Mouse (Mus musculus) liver, embryonic 14.5 days (tissue): ENCODE data around the gene Gm20458. TPM values are rescaled to one million over a fixed set of nuclear protein-coding genes. Genes with fewer than 3 reads are reported as not detected.

Experiments
- ATAC-seq: fragments of 200-750 bp; cut with Nextera tagmentation; 2 replicates; pipeline ENCODE4 v1.8.0; 2017; ENCODE audit warnings: moderate number of reproducible peaks, mild to moderate bottlenecking, moderate library complexity; ENCODE audit not compliant: insufficient read depth
- DNase-seq, 3 experiments: peaks; one replicate each; pipeline ENCODE4 v3.0.0-alpha.2; 2012 to 2013; ENCODE audit warnings: low read depth in 3 of 3, low spot score in 3 of 3
- H3K27ac ChIP-seq: fragments of 300-500 bp; sonication (generic); 2 replicates; pipeline ENCODE4 v1.5.1; 2014; ENCODE audit warnings: moderate library complexity, mild to moderate bottlenecking, control low read depth, inconsistent platforms
- H3K27me3 ChIP-seq: fragments of 300-500 bp; sonication (generic); 2 replicates; pipeline ENCODE4 v1.6.1; 2014; ENCODE audit warnings: mild to moderate bottlenecking, low read length, moderate library complexity; ENCODE audit not compliant: control insufficient read depth, insufficient read depth
- H3K36me3 ChIP-seq: fragments of 300-500 bp; sonication (generic); replicated peaks from 2 replicates; pipeline ENCODE4 v1.6.1; 2014; ENCODE audit warnings: low read depth; ENCODE audit not compliant: control insufficient read depth, insufficient read depth
- H3K4me1 ChIP-seq, 2 experiments: fragments of 200-500 bp in 1 of 2; fragments of 300-500 bp in 1 of 2; sonication (generic) in 1 of 2; replicated peaks; 2 replicates each; pipeline ENCODE4 v1.6.1; 2012 to 2014; ENCODE audit warnings: antibody characterized with exemption in 1 of 2, inconsistent platforms in 1 of 2, low read length in 1 of 2; ENCODE audit not compliant: control insufficient read depth in 2 of 2, insufficient read depth in 2 of 2
- H3K4me2 ChIP-seq: fragments of 300-500 bp; sonication (generic); 2 replicates; pipeline ENCODE4 v1.6.1; 2014; ENCODE audit warnings: low read depth, mild to moderate bottlenecking, control low read depth, moderate library complexity
- H3K4me3 ChIP-seq, 2 experiments: fragments of 200-500 bp in 1 of 2; fragments of 300-500 bp in 1 of 2; sonication (generic) in 1 of 2; 2 replicates each; pipeline ENCODE4 v1.5.1; 2012 to 2014; ENCODE audit warnings: low read depth in 2 of 2, low read length in 2 of 2, mild to moderate bottlenecking in 2 of 2, control low read depth in 1 of 2, inconsistent platforms in 1 of 2, moderate library complexity in 1 of 2; ENCODE audit not compliant: insufficient read depth in 1 of 2
- H3K9ac ChIP-seq: fragments of 300-500 bp; sonication (generic); replicated peaks from 2 replicates; pipeline ENCODE4 v1.6.1; 2014; ENCODE audit warnings: mild to moderate bottlenecking, control low read depth, moderate library complexity
- H3K9me3 ChIP-seq: fragments of 300-500 bp; sonication (generic); 2 replicates; pipeline ENCODE4 v1.6.1; 2016; ENCODE audit warnings: low read length, mixed read lengths; ENCODE audit not compliant: control insufficient read depth
- CTCF ChIP-seq: IDR thresholded peaks from 2 replicates; pipeline ENCODE4 v1.5.1; 2016; ENCODE audit warnings: antibody characterized with exemption, low read depth, control low read depth
- EP300 ChIP-seq: IDR thresholded peaks from 2 replicates; pipeline ENCODE4 v1.6.1; 2016; ENCODE audit warnings: antibody characterized with exemption, low read depth
- WGBS: fragments of 180-500 bp; shearing (Covaris S2); extraction: QIAGEN DNeasy Blood & Tissue Kit; methylation state at CpG from one replicate; pipeline ENCODE4 v1.1.7; 2014; ENCODE audit not compliant: insufficient replicate concordance; 5-methylcytosine and 5-hydroxymethylcytosine counted together
- polyA plus RNA-seq, 2 experiments: library from polyadenylated mRNA; depleted of rRNA in 1 of 2; stranded (reverse) in 1 of 2; unstranded in 1 of 2; fragments of >200 nt; fragmentation: Nextera tagmentation in 1 of 2; extraction: Ambion mirVana in 1 of 2; gene quantifications; 2 replicates each; pipeline versions ENCODE4 v1.2.1 to v1.2.3; 2012 to 2014

Gm20458 gene
- polyA plus RNA-seq, 2 experiments = 0.13 to 1.9 TPM

- Histone ChIP-seq H3K9ac (no peak overlapping the region), H3K27ac (no peak overlapping the region), H3K9me3 (no peaks in the 10 kb centered on the region), H3K36me3 (no peaks in the 10 kb centered on the region), H3K4me1 (peaks cover 0 to 10% of the 10 kb centered on the region in 2 experiments; a peak in 2 of 4 replicates), H3K4me3 (no peak overlapping the region), H3K27me3 (peaks cover 7% of the 10 kb centered on the region), H3K4me2 (peak overlapping the region; percentile 33; the same call in 1 of the 2 replicates)
- no peak for DNase-seq
- TF ChIP-seq CTCF = no peak
- TF ChIP-seq EP300 = no peak
- ATAC-seq = no peak
- 32% methylated on average over 3 of the region's 3 CpGs for WGBS
These were observed 23.8 kb upstream of the Gm20458 start for GRCm38 (mm10) chr2:164436961-164437360.

DNA sequence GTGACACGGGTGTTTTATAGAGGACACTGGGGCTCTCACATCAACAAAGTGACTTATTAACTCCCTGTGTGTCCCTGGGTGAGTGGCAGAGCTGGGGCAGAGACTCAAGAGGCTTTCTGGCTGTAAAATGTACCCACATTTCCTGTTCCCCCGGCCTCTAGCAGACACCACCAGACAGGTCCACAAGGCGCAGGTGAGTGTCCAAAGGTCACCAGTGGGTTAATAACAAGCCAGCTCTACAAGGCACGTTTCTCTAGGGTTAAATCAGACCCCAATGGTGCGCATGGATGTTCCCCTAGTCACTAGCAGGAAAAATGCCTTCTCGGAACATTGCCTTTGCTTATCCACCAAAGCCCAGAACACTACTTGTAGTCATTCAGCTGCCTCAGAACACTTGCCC lies 23.1 kb upstream of the Gm20458 start:
- ATAC-seq (no peak), DNase-seq (no peak)
- Histone ChIP-seq H3K4me3 (no peak overlapping the region), H3K27me3 (peaks cover 12% of the 10 kb centered on the region), H3K9ac (no peak overlapping the region), H3K27ac (no peak overlapping the region), H3K4me2 (peak overlapping the region; percentile 33), H3K4me1 (peaks cover 0 to 10% of the 10 kb centered on the region in 2 experiments; a peak in 1 of 4 replicates), H3K36me3 (no peaks in the 10 kb centered on the region), H3K9me3 (no peaks in the 10 kb centered on the region)
- 40% methylated on average over 6 of the region's 6 CpGs for WGBS
- TF ChIP-seq EP300 = no peak
- TF ChIP-seq CTCF = no peak

DNA sequence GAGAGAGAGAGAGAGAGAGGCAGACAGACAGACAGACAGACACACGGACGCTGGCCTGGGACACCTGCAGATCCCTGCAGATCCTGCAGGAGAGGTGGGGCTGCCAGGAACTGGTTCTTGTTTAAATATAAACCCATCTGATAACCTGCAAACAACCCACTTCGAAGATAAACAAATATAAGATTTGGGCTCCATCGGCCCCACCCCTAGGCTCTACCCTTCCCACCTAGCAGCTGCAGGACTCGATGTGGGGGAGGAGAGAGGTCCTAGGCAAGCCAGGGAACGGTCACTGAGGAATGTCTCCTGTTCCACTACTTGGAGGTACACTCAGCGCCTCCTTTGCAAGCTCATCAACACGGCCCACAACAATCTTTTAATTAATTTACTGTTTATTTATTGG lies 22.5 kb upstream of the Gm20458 start:
- Histone ChIP-seq H3K4me3 (no peak overlapping the region), H3K27me3 (peaks cover 18% of the 10 kb centered on the region)
- peak; percentile 11; the same call in 1 of the 2 replicates for ATAC-seq

GRCm38 (mm10) chr2:164439001-164439421 lies 21.8 kb upstream of the Gm20458 start:
- DNase-seq (no peak), ATAC-seq (no peak)
- Histone ChIP-seq H3K4me1 (peaks cover 0 to 12% of the 10 kb centered on the region in 2 experiments; a peak in 1 of 4 replicates), H3K27ac (no peak overlapping the region), H3K4me3 (no peak overlapping the region), H3K4me2 (peak overlapping the region; percentile 2), H3K27me3 (peaks cover 25% of the 10 kb centered on the region), H3K36me3 (no peaks in the 10 kb centered on the region), H3K9ac (no peak overlapping the region), H3K9me3 (no peaks in the 10 kb centered on the region)
- no peak for TF ChIP-seq CTCF
- TF ChIP-seq EP300 = no peak
- WGBS = 62% methylated on average over 3 of the region's 3 CpGs

More for the DNA sequence above, 22.5 kb upstream of the Gm20458 start:
- Histone ChIP-seq H3K27ac (no peak overlapping the region), H3K9me3 (no peaks in the 10 kb centered on the region), H3K36me3 (no peaks in the 10 kb centered on the region), H3K4me1 (peaks cover 0 to 8% of the 10 kb centered on the region in 2 experiments; a peak in 1 of 4 replicates), H3K4me2 (peak overlapping the region; percentile 2; the same call in 1 of the 2 replicates), H3K9ac (no peak overlapping the region)
- TF ChIP-seq CTCF (no peak), EP300 (no peak)
- WGBS = 36% methylated on average over 8 of the region's 8 CpGs
- no peak for DNase-seq

GRCm38 (mm10) chr2:164440314-164440713 lies 20.5 kb upstream of the Gm20458 start:
- ATAC-seq (no peak), DNase-seq (no peak)
- H3K4me3 ChIP-seq = no peak overlapping the region
- H3K4me1 ChIP-seq = peaks cover 0 to 5% of the 10 kb centered on the region in 2 experiments; a peak in 1 of 4 replicates
- peak overlapping the region; percentile 2; the same call in 1 of the 2 replicates for H3K4me2 ChIP-seq
- TF ChIP-seq EP300 (no peak), CTCF (no peak)
- no peaks in the 10 kb centered on the region for H3K9me3 ChIP-seq
- no peak overlapping the region for H3K27ac ChIP-seq
- no peaks in the 10 kb centered on the region for H3K36me3 ChIP-seq
- peaks cover 31% of the 10 kb centered on the region for H3K27me3 ChIP-seq
- H3K9ac ChIP-seq = no peak overlapping the region
- 58% methylated on average over 5 of the region's 5 CpGs for WGBS
